Mouse (Mus musculus): ENCODE measurements around the gene Commd1. TPM values are rescaled to one million over a fixed set of nuclear protein-coding genes. Genes with fewer than 3 reads are reported as not detected.

Commd1 gene
- polyA plus RNA-seq, 1 experiment from 2014 or later = 372 TPM

DNA sequence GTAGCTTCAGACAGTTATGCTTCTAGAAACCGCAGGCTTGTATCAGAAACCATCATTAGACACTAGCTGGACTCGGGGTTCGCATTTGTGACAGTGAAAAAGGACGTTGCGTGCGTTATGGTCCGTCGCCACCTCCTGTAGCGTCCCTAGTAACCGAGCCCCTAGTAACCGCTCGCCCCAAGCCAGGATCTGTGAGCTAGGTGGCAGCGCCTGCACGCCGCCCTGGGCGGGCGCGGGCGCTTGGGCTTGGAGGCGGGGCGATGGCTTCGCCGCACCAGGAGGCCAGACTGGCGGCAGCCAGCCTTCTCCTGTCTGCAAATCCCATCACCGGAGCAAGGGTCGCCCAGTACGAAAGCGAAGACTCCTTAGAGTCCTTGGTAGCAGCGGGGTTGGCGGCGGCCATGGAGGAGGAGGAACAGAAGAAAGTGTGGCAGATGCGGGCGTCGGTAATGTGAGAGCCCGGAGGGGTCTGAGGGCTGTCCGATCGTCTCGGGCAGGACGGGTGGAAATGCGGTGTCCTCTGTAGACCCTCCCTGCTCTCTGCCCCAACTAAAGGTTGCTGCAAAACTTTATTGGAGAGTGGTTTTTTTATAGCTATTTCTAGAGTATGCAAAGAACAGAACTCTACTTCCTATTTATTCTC lies 26.1 kb upstream of the Commd1 start:
- peaks cover 20% of the 10 kb centered on the region for H3K36me3 ChIP-seq

DNA sequence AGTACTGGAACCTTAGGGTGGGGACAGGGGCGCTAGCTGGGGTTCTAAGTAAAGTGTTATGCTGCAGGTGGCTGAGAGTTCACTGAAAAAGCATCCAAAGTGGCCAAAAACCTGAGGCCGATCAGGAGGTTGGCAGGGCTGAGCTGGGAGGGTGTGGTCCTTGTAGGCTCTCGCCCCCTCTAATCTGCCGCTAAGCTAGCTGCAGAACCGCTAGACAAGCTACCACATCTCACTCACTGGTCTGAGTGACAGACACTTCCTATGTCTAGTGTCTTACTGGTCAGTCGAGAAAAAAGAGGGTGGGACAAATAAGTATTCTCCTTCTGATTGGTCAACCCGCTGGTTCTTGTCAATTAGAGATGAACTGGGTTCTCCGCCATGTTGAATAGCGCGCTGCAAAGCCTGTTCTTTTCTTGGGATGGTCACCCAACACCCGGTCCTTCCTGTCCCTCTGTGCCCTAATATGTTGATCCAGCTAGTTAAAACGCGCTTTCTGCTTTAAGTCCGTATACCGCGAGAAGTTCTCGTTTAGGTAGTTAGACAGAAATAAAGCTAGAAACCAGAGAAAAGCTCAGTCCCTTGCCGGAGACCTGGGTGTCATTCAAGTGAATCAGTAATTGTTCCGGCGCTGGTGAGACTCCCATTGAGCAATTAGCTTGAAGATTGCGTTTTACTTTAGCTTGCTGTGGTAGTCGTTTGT lies 25.4 kb upstream of the Commd1 start, which contains the start of gene Fam161a:
Gene Fam161a, plus strand, starts transcription at position 51 of the 700 bp plus-strand sequence.
- peak within 1 kb of the TSS; percentile 75 for H3K27ac ChIP-seq

More for the DNA sequence above, 26.1 kb upstream of the Commd1 start:
- Histone ChIP-seq H3K27me3 (no peaks in the 10 kb centered on the region), H3K4me2 (replicated peaks) (peak overlapping the region; percentile 72), H3K4me1 (peaks cover 4% of the 10 kb centered on the region; the same call in 1 of the 2 replicates), H3K9ac (peak overlapping the region; percentile 76), H3K27ac (peak overlapping the region; percentile 75), H3K4me3 (peak overlapping the region; percentile 52), H3K9me3 (no peaks in the 10 kb centered on the region)
- peak; percentile 92 for ATAC-seq (ENCODE audit: low FRiP score, low read depth)
- under 1% methylated on average over 40 of the region's 40 CpGs for WGBS

DNA sequence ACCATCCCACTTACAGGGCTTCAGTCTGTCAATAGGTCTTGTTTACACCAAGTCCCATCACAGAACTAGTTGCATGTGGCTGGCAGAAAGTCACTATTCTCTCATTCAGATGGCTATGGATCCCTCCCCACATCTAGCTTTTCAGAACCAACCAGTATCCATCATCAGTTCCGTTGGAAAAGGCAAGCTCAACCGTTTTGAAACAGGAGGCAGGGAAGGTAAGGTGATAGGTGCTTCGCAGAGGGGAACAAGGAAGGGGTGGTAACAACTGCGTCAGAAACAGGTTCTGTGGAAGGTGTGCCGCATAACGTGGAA lies 24.9 kb upstream of the Commd1 start:
- 3% methylated on average over 6 of the region's 6 CpGs for WGBS
- no peak for ATAC-seq (ENCODE audit: low FRiP score, low read depth)
- Histone ChIP-seq H3K36me3 (peaks cover 27% of the 10 kb centered on the region), H3K9ac (peak overlapping the region; percentile 76; the same call in 1 of the 2 replicates), H3K9me3 (no peaks in the 10 kb centered on the region), H3K27ac (peak overlapping the region; percentile 75; the same call in 1 of the 2 replicates), H3K4me3 (peak overlapping the region; percentile 52), H3K4me1 (peaks cover 4% of the 10 kb centered on the region; the same call in 1 of the 2 replicates), H3K4me2 (replicated peaks) (peak overlapping the region; percentile 72), H3K27me3 (no peaks in the 10 kb centered on the region)

More for the DNA sequence above, 25.4 kb upstream of the Commd1 start, which contains the start of gene Fam161a:
- peak; percentile 92 for ATAC-seq (ENCODE audit: low FRiP score, low read depth)
- Histone ChIP-seq H3K36me3 (peaks cover 22% of the 10 kb centered on the region), H3K4me2 (replicated peaks) (peak within 1 kb of the TSS; percentile 72), H3K27me3 (no peaks in the 10 kb centered on the region), H3K9me3 (no peaks in the 10 kb centered on the region), H3K4me3 (peak within 1 kb of the TSS; percentile 52), H3K9ac (peak within 1 kb of the TSS; percentile 76), H3K4me1 (peaks cover 4% of the 10 kb centered on the region; the same call in 1 of the 2 replicates)
- WGBS = under 1% methylated on average over 22 of the region's 22 CpGs

DNA sequence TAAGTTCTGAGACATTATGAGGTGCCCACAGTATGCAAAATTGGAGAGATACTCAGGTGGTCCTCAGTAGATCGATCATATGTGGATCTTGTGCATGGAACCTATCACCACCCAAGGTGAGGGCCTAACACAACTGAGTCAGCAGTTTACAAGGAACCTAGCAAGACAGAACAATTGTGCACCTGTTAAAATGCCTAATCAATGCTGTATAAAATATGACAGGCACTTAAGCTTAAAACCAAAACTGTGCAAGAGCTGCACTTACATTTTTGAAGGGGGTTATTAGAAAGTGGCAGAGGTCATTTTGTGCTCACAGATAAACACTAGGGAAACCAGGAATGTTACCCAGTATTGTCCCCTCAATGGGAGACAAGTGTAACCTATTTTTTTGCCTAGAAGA lies 23.1 kb upstream of the Commd1 start:
- H3K27ac ChIP-seq = no peak overlapping the region
- H3K9ac ChIP-seq = no peak overlapping the region
- no peaks in the 10 kb centered on the region for H3K27me3 ChIP-seq
- H3K4me3 ChIP-seq = no peak overlapping the region
- no peak overlapping the region for H3K4me2 ChIP-seq (replicated peaks)
- peaks cover 42% of the 10 kb centered on the region for H3K36me3 ChIP-seq
- H3K4me1 ChIP-seq = peaks cover 4% of the 10 kb centered on the region; the same call in 1 of the 2 replicates
- no peak for ATAC-seq (ENCODE audit: low FRiP score, low read depth)
- WGBS = 91% methylated on average over 1 of the region's 1 CpGs
- H3K9me3 ChIP-seq = no peaks in the 10 kb centered on the region

DNA sequence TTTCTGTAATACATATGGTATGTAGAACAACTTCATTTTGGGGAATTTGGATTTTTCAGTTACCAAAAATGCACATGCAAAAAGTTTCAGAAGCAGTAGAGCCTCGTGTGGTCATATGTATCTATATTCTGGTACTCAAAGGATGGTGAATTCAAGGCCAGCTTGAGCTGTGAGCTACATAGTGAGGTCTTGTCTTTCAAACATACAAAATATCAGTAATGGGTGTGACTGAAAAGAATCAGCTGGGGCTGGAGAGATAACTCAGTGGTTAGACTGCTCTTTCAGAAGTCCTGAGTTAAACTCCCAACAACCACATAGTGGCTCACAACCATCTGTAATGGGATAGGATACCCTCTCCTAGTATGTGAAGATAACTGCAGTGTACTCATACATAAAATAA lies 16.1 kb upstream of the Commd1 start:
- H3K9me3 ChIP-seq = no peaks in the 10 kb centered on the region
- no peaks in the 10 kb centered on the region for H3K4me1 ChIP-seq
- H3K4me3 ChIP-seq = no peak overlapping the region
- WGBS = 80% methylated on average over 1 of the region's 1 CpGs
- H3K27me3 ChIP-seq = no peaks in the 10 kb centered on the region
- H3K36me3 ChIP-seq = peaks cover 81% of the 10 kb centered on the region
- no peak overlapping the region for H3K9ac ChIP-seq
- H3K27ac ChIP-seq = no peak overlapping the region
- H3K4me2 ChIP-seq (replicated peaks) = no peak overlapping the region
- ATAC-seq (ENCODE audit: low FRiP score, low read depth) = no peak

DNA sequence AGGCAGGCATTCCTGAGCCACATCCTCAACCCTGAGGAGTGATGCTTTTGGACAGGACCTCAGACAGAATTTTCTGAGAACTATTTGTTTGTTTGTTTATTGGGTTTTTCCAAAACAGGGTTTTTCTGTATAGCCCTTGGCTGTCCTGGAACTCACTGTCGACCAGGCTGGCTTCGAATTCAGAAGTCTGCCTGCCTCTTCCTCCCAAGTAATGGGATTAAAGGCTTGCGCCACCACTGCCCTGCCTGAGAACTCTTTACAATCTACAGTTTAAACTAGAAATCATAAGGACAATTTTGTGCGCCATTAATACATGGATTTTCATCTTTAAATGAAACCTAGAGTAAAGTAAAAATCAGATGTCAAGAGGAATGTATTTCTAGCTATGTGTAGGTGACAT lies 13.3 kb upstream of the Commd1 start:
- ATAC-seq (ENCODE audit: low FRiP score, low read depth) = no peak
- peaks cover 62% of the 10 kb centered on the region for H3K36me3 ChIP-seq
- H3K9me3 ChIP-seq = no peaks in the 10 kb centered on the region
- WGBS = 90% methylated on average over 4 of the region's 4 CpGs
- H3K4me1 ChIP-seq = peaks cover 12% of the 10 kb centered on the region
- H3K27me3 ChIP-seq = no peaks in the 10 kb centered on the region
- H3K27ac ChIP-seq = no peak overlapping the region
- H3K4me2 ChIP-seq (replicated peaks) = no peak overlapping the region
- H3K4me3 ChIP-seq = no peak overlapping the region
- no peak overlapping the region for H3K9ac ChIP-seq

DNA sequence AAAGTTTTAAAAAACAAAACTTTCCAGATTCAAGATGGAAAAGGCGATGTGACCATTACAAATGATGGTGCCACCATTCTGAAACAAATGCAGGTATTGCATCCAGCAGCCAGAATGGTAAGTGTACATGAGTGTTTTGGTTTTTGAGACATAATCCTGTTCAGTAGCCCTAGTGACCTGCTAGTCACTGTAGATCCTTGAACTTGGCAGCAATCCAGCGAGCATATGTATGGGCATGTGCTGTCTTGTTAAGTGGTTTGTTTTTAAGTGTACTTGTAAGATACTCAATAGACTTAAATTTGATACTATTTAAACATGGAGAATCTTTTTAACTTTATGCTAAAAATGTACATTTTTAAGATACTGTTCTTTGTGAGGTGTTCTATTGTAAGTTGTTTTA lies 12.1 kb upstream of the Commd1 start:
- no peaks in the 10 kb centered on the region for H3K9me3 ChIP-seq
- WGBS = 93% methylated on average over 2 of the region's 2 CpGs
- H3K9ac ChIP-seq = no peak overlapping the region
- H3K27me3 ChIP-seq = no peaks in the 10 kb centered on the region
- H3K4me3 ChIP-seq = no peak overlapping the region
- H3K4me2 ChIP-seq (replicated peaks) = no peak overlapping the region
- no peak for ATAC-seq (ENCODE audit: low FRiP score, low read depth)
- no peak overlapping the region for H3K27ac ChIP-seq
- peaks cover 12% of the 10 kb centered on the region for H3K4me1 ChIP-seq
- H3K36me3 ChIP-seq = peaks cover 50% of the 10 kb centered on the region

DNA sequence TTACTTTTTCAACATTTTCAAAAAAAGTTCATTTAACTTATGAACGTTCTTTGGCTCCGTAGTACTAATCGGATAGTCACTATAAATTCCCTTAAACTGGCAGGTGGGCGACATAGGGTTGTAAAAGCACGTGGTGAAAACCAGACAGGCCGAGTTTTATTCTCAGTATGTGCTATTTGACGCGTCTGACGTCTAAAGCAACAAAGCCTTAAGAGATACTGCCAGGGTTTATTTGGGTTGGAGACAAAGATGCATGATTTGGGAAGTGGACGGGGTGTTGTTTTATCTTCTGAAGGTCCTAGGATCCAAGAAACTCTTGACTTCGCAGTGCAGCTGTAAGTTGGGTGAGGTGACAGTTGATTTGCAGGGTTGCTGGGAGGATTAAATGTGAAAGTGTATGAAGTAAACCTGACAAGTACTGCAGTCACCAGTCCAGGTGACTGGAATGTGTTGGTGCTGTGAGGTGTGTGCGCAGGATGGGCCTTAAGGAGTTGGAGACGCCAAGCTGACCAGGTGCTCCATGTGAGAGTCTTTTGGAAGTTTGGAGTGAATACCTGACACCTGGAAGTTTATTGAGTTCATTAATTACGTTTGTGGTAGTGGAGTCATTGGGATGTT lies 9.1 kb upstream of the Commd1 start:
- Histone ChIP-seq H3K4me2 (replicated peaks) (peak overlapping the region; percentile 96), H3K27ac (no peak overlapping the region), H3K27me3 (no peaks in the 10 kb centered on the region), H3K4me1 (peaks cover 12% of the 10 kb centered on the region), H3K36me3 (peaks cover 28% of the 10 kb centered on the region), H3K4me3 (peak overlapping the region; percentile 87), H3K9me3 (no peaks in the 10 kb centered on the region), H3K9ac (peak overlapping the region; percentile 94)
- no peak for ATAC-seq (ENCODE audit: low FRiP score, low read depth)
- 8% methylated on average over 14 of the region's 14 CpGs for WGBS

DNA sequence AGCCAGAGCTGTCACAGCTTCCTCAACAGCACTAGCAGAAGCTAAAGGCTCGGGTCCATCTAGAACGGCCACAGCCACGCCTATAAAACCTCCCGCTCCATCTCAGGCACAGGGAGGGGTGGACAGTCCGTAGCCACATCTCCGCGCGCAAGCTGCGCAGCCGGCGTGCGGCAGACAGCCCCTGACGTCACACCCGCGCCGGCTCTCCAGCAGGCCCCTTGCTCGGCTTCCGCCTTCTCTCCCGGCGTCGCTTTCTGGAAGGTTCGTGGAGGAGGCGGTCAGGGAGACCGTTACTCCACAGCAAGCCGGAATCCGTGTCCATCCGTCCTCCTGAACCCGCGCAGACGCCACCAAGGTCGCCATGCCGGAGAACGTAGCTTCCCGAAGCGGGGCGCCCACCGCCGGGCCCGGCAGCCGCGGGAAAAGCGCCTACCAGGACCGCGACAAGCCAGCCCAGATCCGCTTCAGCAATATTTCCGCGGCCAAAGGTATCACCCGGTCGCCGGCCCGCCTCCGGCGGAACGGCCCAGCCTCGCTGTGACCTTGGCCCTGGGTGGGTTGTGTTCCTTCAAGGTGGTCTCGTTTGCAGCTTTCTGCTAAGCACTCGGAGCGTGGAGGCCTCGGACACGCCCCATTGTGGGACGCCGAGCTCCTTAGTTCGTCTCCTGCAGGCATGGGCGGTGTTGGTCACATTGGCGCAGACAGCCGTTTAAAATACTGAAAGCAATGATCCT lies 8.4 kb upstream of the Commd1 start, which contains the start of gene Cct4:
Gene Cct4, plus strand, starts transcription at position 127 of the 734 bp plus-strand sequence.
- under 1% methylated on average over 66 of the region's 66 CpGs for WGBS

DNA sequence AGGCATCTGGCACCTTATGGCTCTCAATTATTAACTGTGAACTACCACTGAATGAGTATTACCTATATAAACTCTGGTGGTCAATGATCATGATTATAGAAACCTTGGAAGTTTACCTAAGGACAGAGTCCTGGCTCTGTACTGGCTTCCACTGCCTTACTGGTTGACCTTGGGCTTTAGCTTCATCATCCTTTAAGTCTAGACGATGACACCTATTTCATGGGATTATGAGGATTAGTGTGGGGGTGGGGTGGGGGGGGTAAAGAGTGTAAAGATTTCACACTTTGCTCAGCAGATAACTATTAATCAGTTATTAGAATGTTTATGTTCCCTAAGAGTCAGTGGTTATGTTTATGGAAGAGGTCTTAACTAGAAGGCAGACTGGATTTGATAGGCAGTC lies 7.6 kb upstream of the Commd1 start:
- peaks cover 12% of the 10 kb centered on the region for H3K4me1 ChIP-seq
- no peaks in the 10 kb centered on the region for H3K27me3 ChIP-seq
- H3K9ac ChIP-seq = peak overlapping the region; percentile 94; the same call in 1 of the 2 replicates
- peak overlapping the region; percentile 96 for H3K4me2 ChIP-seq (replicated peaks)
- H3K4me3 ChIP-seq = peak overlapping the region; percentile 87
- peaks cover 15% of the 10 kb centered on the region for H3K36me3 ChIP-seq
- 57% methylated on average over 1 of the region's 1 CpGs for WGBS
- H3K9me3 ChIP-seq = no peaks in the 10 kb centered on the region
- peak overlapping the region; percentile 94; the same call in 1 of the 2 replicates for H3K27ac ChIP-seq
- peak; percentile 10; the same call in 1 of the 2 replicates for ATAC-seq (ENCODE audit: low FRiP score, low read depth)

More for the DNA sequence above, 8.4 kb upstream of the Commd1 start, which contains the start of gene Cct4:
- Histone ChIP-seq H3K36me3 (peaks cover 23% of the 10 kb centered on the region), H3K9ac (peak within 1 kb of the TSS; percentile 94), H3K4me2 (replicated peaks) (peak within 1 kb of the TSS; percentile 96), H3K4me3 (peak within 1 kb of the TSS; percentile 87), H3K9me3 (no peaks in the 10 kb centered on the region), H3K27me3 (no peaks in the 10 kb centered on the region), H3K27ac (peak within 1 kb of the TSS; percentile 94), H3K4me1 (peaks cover 12% of the 10 kb centered on the region)
- ATAC-seq (ENCODE audit: low FRiP score, low read depth) = peak; percentile 99

DNA sequence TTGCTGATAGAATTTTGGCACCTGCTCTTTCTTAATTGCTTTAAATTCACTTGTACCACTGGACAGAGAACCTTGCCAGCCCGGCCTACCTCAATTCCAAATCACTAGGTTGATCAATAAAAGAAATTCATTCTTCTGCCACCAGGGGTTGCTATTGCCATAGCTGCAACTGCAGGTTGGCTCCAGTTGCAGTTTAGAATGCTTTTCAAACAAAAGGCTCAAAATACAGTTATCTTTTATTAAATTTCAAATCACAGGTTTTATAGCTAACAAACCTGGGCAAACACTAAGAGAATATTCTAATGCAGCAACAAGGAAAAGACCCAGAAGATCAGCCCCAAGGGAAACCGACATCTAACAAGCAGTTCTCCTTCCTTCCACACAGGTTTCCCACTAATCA lies 5.2 kb upstream of the Commd1 start:
- Histone ChIP-seq H3K4me1 (peaks cover 12% of the 10 kb centered on the region), H3K9me3 (no peaks in the 10 kb centered on the region), H3K9ac (no peak overlapping the region), H3K27ac (no peak overlapping the region), H3K4me3 (no peak overlapping the region), H3K27me3 (no peaks in the 10 kb centered on the region), H3K36me3 (no peaks in the 10 kb centered on the region), H3K4me2 (replicated peaks) (no peak overlapping the region)
- 41% methylated on average over 2 of the region's 2 CpGs for WGBS
- no peak for ATAC-seq (ENCODE audit: low FRiP score, low read depth)
